Mouse (Mus musculus) gastrocnemius, postnatal 36 days (tissue): ENCODE measurements around the gene Atp13a4. TPM values are rescaled to one million over a fixed set of nuclear protein-coding genes. Genes with fewer than 3 reads are reported as not detected.
A peak's percentile ranks its signal among the peaks of the same experiment; 100 is the strongest.

Experiments used
- DNase-seq, 2 experiments: peaks; one replicate each; pipeline ENCODE4 v3.0.0; 2022
- intact Hi-C: fragments of 180-260 bp; cut with DNase I; formaldehyde crosslinking; loops from one replicate; pipeline ENCODE4 v1.15.1; 2025
- long read RNA-seq, 2 experiments: library from polyadenylated mRNA; stranded (forward); transcript quantifications; one replicate each; pipeline ENCODE4 v2.0.0; 2021
- total RNA-seq, 2 experiments: library from RNA; stranded (reverse); gene quantifications; 2 replicates each; pipeline ENCODE4 v1.2.3; 2021

The Atp13a4 gene
- not detected for total RNA-seq
- long read RNA-seq, experiment 1: 0 reads
- long read RNA-seq, experiment 2: 0 reads

DNA sequence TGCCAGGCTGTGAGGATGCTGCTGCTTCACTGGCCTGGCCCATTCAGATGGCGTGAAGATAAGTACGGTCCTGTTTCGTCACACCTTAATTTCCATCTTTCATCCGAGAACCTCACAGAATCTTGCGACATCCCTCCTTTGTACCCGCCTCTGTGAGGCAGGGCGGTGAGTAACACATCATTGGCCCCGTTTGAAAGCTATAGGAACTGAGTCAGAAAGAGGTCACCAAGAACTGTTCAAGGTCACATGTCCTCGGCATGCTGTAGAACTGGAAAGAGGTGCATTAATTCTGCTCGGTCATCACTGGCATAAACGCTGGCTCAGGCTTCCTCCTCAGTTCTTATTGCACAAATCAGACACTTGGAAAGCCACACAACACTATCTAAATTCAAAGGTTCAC lies at the start of gene Atp13a4:
TSS of gene Atp13a4 (minus strand) at position 36 of the 400 bp plus-strand sequence.
- intact Hi-C loops: no loop called here
- no peak for DNase-seq

DNA sequence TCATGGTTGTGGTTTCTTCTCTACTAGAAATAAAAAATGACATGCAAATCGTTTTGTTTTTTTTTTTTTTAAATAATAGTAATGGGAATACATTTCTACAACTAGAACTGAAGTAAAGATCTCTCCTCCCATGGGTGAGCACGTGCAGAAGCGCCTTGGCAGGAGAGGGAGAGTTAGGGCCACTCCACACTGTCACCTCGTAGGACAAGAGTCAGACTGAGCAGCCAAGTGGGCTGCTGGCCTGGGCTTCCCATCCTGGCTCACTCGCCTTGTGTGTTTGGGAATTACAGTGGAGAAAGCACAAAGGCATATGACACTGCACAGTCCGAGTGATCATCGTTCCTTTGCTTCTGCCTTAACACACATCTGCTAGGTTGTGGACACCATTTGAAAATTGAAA lies 47.5 kb upstream of the Atp13a4 start:
- no peak for DNase-seq
- intact Hi-C loops: no loop called here

- intact Hi-C loops: no loop called here
- no peak for DNase-seq
Observed at GRCm38 (mm10) chr16:29579787-29580176, 35.1 kb upstream of the Atp13a4 start.

DNA sequence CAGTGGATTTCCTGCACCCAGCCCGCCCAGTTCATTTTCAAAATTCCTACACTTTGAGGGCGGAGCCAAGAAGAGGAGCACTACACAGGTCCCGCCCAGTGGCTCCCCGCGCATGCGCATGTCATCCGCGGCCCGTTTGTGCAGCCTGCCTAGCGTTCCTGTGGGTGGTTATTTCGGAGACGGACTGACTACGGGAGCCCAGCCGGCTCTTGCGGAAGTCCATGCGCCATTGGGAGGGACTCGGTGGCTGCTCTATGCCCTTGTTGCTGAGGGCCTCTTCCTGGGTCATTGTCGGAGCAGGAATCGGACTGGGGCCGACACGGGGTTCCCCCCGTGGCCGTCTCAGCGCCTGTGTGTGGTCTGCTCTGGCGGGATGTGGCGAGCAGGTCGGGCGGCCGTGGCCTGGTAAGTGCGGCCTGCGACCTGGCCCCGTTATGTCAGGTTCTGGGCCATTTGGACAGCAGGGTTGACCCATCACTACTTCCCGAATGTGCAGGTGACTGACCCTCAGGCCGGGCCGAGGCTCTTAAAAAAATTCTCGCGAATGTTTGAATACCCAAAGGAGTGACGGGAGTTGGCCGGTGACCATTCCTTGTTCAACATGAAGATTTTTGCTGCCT lies 34.6 kb upstream of the Atp13a4 start, which contains the start of gene Opa1:
TSS of gene Opa1 (plus strand) at position 168 of the 620 bp plus-strand sequence.
- intact Hi-C loops: no loop called here
- peak; percentile 95 to 100 for DNase-seq

DNA sequence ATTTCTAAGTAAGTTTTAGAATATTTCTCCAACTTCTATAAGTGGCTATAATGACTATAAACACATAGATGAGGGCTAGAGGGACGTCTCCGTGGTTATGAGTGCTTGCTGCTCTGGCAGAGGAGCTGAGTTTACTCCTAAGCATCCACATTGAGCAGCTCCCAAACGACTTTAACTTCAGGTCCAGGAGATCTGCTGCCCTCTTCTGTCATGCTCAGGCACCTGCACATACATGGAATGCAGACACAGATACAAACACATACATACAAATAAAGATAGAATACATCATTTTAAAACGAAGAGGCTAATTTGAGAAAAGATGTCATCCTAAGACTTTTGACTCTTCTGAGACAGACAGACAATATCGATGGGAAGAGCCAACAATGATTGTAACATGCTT lies 31.0 kb upstream of the Atp13a4 start:
- intact Hi-C loops: no loop called here
- DNase-seq: no peak

DNA sequence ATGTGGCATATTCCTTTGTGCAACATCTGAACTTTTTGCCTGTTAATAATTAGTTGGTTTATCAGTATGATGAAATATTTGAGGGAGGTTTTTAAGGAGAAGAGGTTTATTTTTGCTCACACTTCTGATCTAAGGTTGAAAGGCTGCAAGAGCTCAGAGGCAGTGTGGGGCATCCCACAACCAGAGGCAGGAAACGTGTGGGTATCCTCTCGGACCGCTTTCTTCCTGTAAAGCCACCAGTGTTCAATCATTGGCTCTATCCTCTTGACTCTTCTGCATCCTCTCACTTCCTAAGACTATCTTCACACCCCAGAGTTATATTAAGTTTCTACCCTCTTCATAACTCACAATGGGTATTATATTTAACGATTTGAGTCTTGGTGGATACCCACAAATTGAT lies 29.3 kb upstream of the Atp13a4 start:
- intact Hi-C loops: no loop called here
- DNase-seq: no peak

DNA sequence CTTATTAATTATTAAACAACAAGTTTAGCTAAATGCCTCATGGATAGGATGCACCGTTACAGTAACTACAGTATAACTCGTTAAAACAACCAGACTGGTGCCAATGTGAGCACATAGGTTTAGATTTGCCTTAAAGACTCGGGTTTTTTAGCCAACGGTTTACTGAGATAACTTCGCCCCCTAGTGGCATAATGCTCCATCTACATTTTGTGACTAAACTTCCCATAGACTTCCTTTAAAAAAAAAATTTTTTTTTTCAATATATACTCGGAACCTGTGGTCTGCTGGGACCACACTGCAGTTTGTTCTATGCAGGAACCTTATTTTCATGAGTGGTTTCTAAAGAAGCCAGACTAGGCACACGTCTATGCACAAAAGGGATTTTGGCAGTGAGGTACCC lies 16.2 kb upstream of the Atp13a4 start:
- intact Hi-C loops: loop anchor here (1.0 to 10.0 kb wide), 4 partner anchors 536 to 966 kb away; no protein-coding TSS in a partner anchor
- no peak for DNase-seq

DNA sequence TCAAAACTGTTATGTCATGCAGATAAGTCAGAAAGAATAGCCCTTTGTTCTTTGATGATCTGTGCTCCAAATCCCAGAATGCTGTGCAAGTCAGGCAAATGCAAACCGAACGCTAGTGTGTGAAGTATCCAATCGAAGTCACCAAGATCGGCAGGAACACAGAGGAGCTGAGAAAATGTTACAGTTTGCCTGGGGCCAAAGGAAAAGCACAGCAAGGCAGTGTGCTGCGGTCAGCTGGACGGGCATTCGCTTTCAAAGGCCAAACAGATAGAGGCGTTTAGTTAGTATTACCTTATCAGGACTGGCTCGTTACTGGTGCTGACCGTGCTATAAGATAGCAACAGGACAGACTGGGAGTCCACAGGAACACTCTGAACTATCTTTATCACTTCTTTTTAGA lies 15.8 kb upstream of the Atp13a4 start:
- DNase-seq: no peak
- intact Hi-C loops: loop anchor here (10.0 kb wide), 3 partner anchors 536 to 966 kb away; no protein-coding TSS in a partner anchor

DNA sequence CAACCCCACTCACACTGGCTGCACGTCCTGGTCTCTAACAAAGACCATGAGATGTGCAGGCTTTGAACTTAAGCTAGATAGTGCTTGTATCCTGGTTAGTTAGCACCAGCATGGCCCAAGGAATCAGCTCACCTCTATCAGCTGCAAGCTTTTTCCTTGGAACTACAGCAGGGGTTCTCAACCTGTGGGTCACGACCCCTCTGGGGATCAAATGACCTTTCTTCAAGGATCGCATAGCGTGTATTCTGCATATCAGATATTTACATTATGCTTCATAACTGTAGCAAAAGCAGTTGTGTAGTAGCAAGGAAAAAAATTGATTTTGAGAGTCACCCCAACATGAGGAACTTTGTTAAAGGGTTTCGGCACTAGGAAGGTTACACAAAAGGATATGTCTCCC lies 15.0 kb upstream of the Atp13a4 start:
- intact Hi-C loops: loop anchor here (10.0 kb wide), 3 partner anchors 535 to 965 kb away; no protein-coding TSS in a partner anchor
- no peak for DNase-seq

DNA sequence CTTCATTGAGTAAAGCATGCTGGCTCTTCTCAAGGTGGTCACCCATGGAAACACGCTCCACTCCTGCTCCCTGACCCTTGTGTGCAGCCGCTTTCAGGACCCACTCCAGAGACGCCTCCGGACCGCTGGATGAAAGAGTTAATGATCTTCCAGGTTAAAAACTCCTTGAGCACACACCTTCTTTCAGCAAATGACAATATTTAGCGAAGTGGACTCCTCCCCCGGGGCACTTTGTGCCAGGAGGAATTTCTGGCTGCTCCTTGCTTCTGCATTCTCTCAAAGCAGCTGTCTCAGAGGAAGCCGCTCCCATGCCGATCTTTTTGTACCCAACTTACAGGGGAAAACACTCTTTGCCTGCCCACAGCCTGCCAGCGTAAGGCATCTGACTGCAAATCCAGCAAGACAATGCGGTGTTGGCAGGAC lies 3.4 kb downstream of the Atp13a4 start:
- intact Hi-C loops: no loop called here
- no peak for DNase-seq

- intact Hi-C loops: no loop called here
- DNase-seq: no peak
Observed at GRCm38 (mm10) chr16:29539906-29540305, 4.8 kb downstream of the Atp13a4 start.

- intact Hi-C loops: no loop called here
- DNase-seq: no peak
Observed at GRCm38 (mm10) chr16:29536411-29537204, 8.1 kb downstream of the Atp13a4 start.

GRCm38 (mm10) chr16:29535866-29536265 lies 8.8 kb downstream of the Atp13a4 start:
- intact Hi-C loops: no loop called here
- no peak for DNase-seq

GRCm38 (mm10) chr16:29533641-29534040 lies 11.0 kb downstream of the Atp13a4 start:
- no peak for DNase-seq
- intact Hi-C loops: no loop called here

DNA sequence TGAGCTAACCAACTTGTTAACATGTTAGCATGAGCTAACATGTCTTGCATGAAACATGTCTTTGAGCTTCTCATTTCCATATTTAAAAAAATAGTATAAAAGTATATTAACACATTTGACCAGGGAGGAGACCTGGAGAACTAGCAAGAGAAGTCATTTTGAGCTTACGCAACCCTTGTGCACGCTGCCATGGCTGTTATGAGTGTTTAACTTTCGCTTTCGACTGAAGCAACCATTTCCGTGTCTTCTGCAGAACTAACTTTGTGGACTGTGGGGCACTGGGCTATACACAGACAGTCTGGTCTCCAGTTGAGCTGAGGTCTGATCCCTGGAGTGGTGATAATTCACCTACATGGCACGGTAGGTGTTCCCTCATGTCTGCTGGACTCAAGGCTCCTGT lies 17.6 kb downstream of the Atp13a4 start:
- no peak for DNase-seq
- intact Hi-C loops: no loop called here

GRCm38 (mm10) chr16:29526585-29526984 lies 18.1 kb downstream of the Atp13a4 start:
- DNase-seq: no peak
- intact Hi-C loops: no loop called here

- intact Hi-C loops: no loop called here
- DNase-seq: no peak
Observed at GRCm38 (mm10) chr16:29512495-29512894, 32.2 kb downstream of the Atp13a4 start.

DNA sequence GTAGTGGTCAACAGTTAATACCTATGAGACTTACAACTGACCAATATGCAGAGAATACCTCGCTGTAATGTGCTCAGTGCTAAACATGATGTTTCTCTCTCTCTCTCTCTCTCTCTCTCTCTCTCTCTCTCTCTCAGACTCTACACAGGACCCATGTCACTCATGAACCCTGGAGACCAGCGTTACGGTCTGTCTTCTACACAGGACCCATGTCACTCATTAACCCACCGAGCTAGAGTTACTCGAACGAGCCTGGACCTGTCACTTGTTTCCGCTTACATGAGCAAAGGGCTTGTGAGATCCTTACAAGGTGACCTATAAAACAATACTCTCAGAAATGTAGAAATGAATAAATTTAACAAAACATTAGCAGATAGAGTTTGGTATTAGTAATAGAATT lies 33.9 kb downstream of the Atp13a4 start:
- no peak for DNase-seq
- intact Hi-C loops: no loop called here

DNA sequence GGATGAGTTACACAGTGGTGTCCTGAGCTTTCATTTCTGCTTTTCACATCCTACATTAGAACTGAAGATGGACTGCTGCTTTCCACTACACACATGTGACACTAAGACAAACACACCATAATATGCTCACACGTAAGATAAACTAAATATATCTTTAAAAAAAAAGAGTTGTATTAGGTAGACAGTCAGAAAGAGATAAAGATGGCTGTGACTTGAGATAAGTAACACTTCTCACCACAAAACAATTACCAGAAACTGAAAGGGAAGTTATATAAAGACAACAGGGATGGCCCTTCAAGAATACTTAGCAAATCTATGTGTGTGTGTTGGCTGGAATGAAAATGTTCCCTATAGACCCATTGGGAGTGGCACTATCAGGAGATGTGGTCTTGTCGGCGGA lies 34.8 kb downstream of the Atp13a4 start:
- DNase-seq: no peak
- intact Hi-C loops: no loop called here

- DNase-seq: no peak
- intact Hi-C loops: no loop called here
Observed at GRCm38 (mm10) chr16:29504671-29505070, 40.0 kb downstream of the Atp13a4 start.

GRCm38 (mm10) chr16:29504198-29504597 lies 40.5 kb downstream of the Atp13a4 start:
- DNase-seq: no peak
- intact Hi-C loops: no loop called here

DNA sequence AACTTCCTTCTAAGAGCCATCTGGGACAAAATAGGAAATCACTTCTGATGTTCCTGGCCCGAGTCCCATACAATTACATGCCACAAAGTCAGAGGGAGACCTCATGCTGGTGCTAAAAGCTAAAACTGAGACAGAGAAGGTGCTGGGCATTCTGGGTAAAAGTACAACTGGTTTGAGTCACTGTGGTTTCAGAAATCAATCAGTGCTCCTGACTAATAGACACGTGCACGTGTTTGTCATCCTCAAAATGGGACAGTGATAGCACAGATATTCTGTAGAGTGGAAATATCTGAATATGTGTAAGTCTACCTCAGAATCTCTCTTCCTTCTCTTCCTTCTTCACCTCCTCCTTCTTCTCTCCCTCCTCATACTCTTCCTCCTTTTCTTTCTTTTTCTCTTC lies 53.6 kb downstream of the Atp13a4 start:
- no peak for DNase-seq
- intact Hi-C loops: no loop called here
